Mouse (Mus musculus): ENCODE measurements around the gene Cdk2ap2.

- TF ChIP-seq CTCF (IDR thresholded peaks at IDR 0.05; ENCODE audit: borderline replicate concordance, control insufficient read depth, extremely low read depth, insufficient read depth, low read length, poor library complexity) = no peak
- no peak for TF ChIP-seq POLR2A (IDR thresholded peaks at IDR 0.05; ENCODE audit: control insufficient read depth, extremely low read depth, insufficient read depth, low read length, poor library complexity)
These were observed 14.6 kb upstream of the Cdk2ap2 start for GRCm38 (mm10) chr19:4082219-4082965.

Measured in thymus, adult 2 months (tissue).